Mouse (Mus musculus) heart, postnatal 4 days (tissue): ENCODE data around the gene 0610030E20Rik. TPM values are rescaled to one million over a fixed set of nuclear protein-coding genes. Genes with fewer than 3 reads are reported as not detected.

Experiments
- DNase-seq: peaks from one replicate; pipeline ENCODE4 v3.0.0; 2021
- total RNA-seq, 2 experiments: library from RNA; stranded (reverse); gene quantifications; 2 replicates each; pipeline ENCODE4 v1.2.3; 2021

The 0610030E20Rik gene
- total RNA-seq, 2 experiments from 2014 or later, result 12.7 to 13.0 TPM

DNA sequence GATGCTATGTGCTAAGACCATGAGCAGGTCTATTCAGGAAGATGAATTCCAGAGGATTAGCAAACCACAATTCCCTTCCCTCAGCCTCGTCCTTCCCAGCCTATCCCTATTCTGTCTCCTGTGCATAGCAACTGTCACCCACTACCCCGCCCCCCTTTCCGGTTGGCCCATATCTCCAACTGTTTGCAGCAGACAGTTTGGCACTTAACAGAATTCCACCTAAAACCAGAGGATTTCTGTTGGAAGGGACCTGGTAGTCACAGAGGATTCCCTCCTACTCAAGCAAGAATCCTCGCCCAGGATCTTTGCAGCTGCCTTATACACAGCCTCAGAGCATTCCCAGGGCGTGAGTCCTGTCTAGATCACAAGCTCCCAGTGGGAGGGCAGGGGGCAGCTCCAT is 24.0 kb downstream of the 0610030E20Rik start:
- peak; percentile 64 for DNase-seq

DNA sequence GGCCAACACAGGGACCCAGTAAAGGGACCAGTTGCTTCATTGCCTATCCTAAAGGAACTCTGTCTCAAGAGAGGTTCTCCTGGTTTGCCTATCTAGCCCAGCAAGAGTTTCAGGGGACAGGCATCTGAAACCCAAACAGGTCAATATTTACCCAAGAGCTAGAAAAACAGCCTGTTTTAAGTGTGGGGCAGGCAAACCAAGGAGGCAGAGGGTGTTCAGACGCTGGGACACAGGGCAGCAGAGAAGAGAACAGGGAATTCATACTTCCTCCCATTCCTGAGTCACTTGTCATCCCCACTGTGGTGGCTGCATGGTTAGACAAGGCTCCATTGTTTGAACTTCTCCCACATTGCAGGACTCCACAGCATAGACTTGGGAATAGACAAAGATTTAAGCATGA is 24.5 kb downstream of the 0610030E20Rik start:
- no peak for DNase-seq

DNA sequence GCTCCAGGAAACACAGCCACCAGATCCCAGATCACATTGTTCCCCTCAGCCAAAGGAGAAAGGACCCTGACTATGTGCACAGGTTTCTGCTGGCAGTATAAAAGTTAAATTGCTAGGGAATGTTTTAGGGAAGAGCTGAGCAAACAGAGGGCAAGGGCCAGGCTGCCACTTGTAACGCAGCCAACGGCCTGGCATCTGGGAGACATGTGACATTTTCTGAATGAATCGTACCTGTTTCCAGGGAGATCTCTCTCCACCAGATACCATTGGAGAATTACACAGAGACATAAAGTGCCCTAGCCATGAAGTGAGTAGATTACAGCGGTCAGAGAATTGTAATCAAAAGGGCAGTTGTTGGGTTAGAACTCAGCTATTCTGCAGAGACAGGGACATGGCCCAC is 26.1 kb downstream of the 0610030E20Rik start:
- no peak for DNase-seq

DNA sequence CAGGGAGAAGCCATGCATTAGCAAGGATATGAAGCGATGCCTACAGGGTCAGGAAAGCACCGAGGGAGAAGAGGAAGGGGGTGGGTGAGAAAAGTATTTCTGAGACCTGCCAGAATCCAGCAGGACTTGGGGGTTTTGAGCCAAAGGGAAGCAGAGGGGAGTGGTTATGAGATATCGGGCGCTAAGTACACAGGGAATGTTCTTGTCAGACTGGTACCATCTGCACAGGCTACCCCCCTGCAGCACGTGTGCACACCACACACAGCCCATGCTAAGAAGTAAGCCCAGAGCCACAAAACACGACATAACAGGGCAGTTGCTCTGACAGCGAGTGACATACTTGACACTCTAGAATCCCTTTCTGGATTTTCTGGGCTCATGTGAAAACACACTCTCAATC is 27.1 kb downstream of the 0610030E20Rik start:
- DNase-seq, result no peak

DNA sequence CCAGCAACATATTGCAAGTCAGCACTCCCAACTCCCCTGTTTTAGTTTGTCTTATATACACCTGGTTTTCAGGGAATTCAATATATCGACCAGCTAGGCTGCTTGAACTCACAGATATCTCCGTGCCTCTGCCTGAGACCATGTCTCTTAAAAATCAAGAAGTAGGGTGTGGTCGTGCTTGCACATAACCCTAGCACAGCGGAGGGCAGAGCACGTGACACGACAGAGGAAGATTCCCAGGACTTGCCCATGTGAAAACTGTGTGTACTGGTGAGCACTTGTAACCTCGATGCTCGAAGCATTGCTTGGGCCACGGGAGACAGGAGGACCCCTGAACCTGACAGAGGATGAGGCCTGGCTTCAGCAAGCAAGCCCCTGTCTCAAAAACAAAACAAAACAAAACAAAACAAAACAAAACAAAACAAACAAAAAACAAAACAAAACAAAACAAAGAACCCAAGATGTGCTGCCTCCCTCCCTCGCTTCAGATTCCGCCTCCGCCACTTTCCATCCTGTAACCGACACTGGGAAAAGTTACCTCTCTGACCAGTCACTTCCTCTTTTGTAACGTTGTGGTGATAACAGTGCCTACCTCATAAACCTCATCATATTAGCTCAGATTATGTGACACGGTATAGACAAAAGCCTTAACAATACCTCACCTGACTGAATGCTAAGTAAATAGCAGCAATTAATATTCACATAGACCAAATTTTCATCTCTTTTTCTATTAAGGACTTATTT is 27.9 kb downstream of the 0610030E20Rik start:
- no peak for DNase-seq

DNA sequence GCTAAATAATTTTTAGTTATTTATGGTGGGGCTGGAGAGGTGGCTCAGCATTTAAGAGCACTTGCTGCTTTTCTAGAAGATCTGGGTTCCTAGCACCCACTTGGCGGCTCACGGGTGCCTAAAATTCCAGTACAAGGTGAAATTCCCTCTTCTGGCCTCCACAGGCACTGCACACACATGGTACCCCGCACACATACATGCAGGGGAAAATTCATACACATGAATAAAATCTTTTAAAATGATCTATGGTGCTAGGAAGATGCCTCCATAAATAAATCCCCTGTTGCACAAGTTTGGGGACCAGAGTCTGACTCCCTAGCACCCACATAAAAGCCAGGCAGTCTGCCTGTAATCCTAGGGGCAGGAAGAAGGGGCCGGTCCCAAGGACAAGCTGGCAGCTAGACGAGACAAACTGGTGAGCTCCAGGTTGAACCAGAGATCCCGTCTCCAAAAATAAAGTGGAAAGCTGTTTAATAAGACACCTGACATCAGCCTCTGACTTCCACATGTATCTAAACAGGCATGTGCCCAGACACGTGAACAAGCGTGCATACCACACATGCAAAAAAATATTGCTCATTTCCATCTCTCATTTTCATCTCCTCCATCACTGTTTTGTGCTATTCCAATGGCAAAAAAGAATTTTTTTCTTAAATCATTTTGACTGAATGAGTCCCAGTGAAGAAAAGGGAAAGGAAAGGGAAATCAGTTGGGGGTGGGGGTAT is 31.6 kb downstream of the 0610030E20Rik start:
- no peak for DNase-seq

DNA sequence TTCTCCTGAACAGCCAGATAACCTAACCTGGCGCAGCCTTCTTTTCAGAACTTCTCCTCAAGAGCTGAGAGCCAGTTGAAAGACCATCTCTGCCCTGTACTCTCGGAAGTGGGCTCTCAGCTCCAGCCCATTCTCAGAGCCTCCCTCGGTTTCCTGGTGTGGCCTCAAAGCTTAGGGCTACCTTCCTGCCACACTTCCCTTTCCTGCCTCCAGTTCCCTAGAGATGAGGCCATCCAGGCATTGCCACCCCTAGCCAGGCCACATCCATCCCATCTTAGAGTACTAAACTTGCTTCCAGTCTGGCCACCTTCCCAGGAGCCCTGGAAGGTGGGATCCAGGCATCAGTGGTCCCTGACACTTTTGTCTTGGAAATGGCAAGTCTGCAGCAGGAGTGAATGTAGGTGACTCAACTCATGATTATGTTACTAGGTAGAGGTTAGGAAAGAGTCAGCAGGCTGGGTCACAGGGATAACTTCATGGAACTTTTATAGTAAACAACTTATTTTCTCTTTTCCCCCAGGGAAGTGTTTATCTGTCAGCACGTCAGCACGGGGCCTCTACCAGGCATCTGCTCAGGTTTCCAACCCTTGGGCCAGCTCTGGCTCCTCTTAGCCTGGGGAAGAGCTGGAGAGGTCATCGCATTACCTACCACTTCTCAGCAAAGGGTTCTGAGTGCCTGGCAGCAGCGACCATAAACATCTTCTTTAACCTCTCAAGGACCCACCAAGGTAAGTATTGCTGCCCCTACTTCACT is 32.4 kb downstream of the 0610030E20Rik start:
- no peak for DNase-seq

DNA sequence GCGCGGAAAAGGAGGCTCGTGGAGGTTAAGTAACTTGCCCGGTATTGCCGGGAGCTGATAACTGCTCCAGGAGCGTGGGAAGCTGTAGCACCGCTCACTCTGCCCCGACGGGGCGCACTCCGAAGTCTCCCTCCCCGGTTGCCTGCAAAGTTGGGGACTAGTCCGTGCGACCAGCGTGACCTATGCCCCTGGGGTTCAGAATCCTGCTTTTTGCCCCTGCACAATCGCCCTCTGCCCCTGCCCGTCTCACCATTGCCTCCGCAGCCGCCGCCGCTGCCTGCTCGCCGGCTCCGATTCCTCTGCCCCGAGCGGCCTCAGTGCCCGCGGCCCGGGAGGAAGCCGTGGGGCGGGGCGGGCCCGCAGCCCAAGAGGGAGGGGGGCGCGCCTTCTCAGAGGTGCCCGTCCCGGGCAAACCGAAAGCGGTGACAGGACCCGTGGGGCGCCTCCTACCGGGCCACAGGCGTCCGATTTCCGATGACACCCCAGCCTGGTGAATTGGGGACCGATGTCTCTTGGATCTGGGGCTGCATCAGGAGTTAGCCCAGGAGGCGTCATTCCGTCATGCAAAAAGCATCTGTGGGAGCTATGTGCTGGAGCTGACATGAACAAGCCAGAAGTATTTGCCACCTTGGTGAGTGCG is 33.1 kb downstream of the 0610030E20Rik start, which contains the start of gene Vamp5:
Gene Vamp5 (minus strand): TSS at position 338 of the 640 bp plus-strand sequence.
- peak; percentile 87 for DNase-seq

DNA sequence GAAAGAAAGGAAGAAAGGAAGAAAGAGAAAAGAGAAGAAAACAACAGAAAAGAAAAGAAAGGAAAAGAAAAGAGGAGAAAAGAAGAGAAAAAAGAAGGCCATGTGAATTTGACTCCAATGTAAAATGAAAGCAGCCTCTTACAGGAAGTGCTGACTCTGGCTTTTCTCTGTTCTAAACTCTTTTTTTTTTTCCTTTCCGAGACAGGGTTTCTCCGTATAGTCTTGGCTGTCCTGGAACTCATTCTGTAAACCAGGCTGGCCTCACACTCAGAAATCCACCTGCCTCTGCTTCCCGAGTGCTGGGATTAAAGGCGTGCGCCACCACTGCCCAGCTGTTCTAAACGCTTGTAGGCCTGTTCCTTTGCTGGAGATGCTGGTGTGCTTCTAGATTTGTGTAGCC is 35.4 kb downstream of the 0610030E20Rik start:
- no peak for DNase-seq

DNA sequence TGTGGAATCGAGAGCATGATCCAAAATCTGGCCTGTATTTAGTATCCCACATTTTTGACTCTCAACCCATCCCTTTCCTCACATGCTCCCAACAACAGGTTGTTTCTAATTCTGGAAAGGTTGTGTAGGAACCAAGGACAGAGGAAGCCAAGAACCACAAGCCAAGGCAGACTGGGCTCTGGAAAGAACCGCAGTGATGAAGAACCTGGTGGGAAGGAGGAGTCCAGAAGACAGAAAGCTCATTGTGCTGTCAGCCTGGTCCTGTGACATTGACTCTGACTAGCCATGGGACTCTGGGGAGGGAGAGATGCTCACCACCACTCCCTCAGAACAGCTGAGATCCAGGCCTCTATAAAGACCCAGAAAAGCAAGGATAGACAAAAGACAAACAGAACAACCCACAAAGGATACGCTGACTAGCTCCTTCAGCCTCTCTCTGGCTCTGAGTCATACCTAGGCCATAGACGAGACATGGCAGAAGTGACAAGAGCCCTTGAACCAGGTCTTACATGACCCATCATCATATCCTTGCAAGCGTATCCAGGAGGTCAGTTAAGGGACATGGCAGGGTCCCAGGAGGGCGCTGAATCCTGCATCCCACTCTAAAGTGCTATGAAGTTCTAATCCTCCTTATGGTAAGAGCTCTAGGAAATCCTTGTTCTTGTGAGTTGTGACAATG is 36.2 kb downstream of the 0610030E20Rik start:
- no peak for DNase-seq

DNA sequence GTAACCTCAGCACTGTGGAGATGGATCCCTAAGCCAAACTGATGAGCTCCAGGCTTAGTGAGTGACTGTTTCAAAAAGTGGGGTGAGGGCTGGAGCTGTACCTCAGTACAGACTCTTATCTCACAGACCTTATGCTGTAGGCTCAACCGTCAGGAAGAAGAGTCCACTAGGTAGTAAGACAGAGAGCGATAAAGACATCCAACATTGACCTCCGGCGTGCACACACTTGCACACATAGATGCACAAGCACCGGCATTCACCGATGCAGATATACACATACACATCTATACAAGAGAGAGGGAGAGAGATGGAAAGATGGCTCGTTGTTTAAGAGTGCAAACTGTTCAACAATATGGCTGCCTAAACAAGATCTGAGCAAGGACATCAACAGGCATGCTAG is 36.8 kb downstream of the 0610030E20Rik start:
- no peak for DNase-seq

DNA sequence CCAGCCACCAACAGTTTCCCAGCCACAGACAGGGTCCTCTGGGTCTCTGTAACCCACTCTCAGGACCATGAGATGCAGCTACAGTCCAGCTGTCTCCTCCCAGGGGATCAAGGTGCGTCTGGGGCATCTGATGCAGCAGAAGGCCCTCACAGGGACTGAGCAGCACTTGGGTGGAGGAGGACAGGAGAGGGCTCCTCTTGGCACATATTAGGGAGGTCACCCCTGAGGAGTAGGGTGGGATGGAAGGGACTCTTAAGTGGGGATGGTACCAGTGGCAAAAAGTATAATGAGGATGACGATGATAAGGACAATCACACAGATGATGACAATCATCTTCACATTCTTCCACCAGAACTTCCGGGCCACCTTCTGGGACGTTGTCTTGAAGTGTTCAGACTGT is 38.1 kb downstream of the 0610030E20Rik start:
- DNase-seq, result no peak

DNA sequence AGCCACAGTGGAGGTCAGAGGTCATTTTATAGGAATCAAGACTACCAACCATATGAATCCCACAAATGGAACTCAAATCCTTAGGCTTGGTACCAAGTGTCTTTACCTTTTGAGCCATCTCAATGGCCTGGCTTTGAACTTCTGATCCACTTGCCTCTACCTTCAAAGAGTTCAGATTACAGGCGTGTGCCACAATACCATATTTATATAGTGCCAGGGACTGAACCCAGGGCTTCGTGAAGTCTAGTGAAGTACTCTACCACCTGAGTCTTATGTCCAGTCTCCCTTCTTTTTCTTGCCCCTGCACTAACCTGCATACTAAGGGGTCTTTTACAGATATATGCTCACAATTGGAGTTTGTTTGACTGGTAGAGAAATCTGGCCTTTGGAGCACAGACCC is 39.4 kb downstream of the 0610030E20Rik start:
- DNase-seq, result no peak

DNA sequence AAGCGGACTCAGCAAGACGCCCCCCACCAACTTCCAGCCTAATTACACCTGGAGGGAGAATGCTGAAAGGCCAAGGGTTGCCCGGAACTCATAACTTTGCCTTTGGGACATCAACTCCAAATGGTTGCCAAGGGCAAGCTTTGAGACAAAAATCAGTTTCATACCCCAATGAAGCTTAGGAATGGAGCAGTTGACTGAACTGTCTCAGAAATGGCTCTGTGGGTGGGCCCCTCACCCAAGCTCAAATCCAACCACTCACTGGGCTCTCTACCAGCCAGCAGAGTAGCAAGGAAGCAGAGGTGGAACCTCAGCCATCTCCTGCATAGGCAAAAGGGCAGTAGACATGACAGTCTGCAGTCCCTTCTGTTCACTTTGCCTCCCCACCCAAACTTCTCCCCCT is 40.7 kb downstream of the 0610030E20Rik start:
- DNase-seq, result no peak

DNA sequence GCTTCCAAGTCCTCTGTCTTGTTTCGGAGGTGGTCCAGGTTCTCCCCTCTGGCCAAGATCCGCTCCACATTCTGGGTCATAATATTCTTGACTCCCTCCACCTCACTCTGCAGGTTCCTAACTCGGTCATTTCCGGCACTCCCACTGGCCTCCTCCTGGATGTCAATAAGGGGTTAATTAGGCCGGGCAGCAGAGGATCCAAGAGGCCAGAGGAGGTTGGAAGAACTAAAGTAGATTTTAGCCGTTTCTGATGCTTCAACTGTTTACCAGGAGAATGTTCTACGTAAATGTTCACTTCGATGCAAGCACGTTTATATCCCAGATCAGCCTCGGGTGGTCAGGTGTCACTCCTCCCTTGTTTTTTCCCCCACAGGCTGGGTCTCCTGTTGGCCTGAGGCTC is 41.1 kb downstream of the 0610030E20Rik start:
- DNase-seq, result no peak

DNA sequence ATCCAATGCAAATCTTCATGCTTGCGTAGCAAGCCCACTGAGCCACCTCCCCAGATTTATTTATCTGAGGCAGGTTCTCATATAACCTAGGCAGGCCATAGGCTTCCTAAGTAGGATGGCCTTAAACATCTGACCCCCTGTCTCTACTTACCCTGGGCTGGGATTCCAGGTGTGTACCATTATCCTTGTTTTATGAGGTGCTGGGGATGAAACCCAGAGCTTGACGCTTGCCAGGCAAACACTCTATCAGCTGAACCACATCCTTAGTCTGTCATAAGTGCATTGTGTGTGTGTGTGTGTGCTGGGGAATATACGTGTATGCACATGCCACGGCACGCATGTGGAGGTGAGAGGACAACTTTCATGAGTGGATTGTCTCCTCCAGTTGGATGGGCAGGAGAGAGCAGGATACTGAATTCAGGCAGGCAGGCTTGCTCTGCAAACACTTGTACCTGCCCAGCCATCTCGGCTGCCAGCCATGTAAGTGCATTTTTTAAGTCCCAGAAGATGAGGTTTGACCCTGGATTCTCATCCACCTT is 41.7 kb downstream of the 0610030E20Rik start:
- DNase-seq, result no peak

DNA sequence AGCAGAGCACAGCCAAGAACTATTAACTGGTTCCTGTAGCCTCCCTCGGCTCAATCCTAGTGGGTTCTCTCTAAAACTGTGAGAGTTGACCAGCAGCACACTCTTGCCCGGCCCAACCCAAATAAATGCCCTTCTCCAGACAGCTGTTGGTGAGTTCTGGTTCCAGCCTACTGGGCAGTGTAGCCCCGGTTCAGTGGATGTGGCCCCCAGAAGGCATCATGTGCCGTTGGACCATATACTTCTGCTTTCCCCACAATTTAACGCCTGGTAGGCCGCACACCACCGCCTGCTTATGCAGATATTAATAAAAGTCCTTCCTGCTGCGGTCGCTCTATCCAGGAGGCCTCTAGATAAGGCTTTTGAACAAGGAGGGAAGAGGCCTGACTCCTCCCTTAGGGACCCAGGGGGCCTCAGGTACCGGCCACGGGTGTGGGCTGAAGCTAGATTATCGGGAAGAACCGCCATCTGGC is 42.4 kb downstream of the 0610030E20Rik start:
- no peak for DNase-seq

DNA sequence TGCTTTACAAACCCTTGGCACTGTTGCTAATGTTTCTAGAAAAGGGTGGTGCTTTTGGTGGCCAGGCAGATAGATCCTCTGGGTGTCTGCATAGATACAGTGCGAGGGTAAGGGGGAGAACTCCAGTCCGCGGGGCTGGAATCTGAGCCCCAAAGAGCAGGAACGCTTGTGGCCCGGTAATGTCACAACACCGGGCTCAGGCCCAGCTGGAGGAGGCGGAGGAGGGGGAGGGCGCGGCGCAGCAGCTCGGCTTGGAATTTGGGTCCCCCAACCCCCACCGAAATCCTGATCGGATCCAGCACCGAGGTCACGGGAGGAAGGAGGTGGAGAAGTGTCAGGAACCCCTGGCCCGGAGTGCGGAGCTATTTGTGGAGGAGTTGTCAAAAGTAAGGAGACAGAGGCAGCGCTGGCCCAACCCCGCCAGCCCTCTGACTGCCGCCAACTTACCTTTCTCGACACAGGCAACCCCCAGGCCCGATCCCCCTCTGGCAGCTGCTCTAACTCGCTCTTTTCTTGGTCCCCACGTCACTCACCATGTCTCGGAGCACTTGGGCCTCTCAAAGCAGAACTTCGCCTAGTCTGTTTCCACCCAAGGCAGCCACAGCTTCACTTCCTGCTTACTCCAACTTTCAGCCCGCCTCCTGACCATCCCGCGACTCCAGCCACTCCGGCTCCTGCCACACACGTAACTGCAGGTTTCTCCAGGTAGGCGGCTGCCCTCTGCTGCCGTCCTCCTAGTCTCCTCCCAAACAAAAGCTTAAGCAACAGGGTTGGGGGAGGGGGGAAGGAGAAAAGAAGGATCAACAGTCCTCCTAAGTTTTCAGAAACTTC is 43.0 kb downstream of the 0610030E20Rik start, which contains the start of gene Vamp8:
Gene Vamp8 (minus strand): TSS at position 763 of the 831 bp plus-strand sequence.
- peak; percentile 89 for DNase-seq

DNA sequence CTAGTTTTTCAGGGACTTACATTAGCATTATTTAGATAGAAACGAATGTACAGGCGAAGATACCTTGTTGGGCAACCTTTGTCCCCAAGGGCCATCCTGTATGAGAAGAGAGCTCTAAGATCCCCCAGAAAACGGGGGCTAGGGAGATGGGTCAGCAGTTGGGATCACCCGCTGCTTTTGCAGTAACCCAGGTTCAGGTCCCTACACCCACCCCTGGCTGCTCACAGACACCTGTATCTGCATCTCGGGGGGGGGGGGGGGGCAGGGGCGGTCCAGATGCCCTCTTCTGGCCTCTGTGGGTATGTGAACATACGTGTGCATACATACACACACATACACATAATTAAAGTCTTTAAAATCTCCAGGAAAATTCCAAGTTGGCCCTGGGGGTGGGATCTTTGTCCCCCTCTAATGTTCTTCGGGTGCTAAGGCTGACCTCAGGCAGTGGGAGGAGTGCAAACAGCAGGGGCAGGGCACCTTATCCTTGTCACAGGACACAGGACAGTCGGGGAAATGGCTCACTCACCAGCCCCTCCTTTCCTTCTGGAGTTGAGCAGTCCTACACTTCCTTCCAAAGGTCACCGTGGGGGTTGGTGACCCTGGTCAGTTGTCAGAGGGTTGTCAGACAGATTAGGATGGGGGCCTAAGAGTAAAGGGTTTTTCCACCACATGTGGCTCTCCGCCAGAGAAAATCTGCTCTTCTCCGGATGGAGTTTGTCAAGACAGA is 43.8 kb downstream of the 0610030E20Rik start:
- peak; percentile 72 for DNase-seq

DNA sequence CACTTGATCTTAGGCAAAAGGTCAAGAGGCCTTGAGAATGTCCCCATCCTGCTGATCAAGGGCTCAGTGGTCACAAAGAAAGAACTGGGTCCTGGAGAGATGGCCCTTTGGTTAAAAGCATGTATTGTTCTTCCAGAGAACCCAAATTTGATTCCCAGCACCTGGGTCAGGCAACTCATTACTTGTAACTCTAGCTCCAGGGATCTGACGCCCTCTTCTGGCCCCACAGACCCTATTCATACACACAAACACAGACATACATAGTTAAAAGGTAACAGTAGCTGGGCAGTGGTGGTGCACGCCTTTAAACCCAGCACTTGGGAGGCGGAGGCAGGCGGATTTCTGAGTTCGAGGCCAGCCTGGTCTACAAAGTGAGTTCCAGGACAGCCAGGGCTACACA is 45.2 kb downstream of the 0610030E20Rik start:
- no peak for DNase-seq
